Mouse (Mus musculus) lung, adult 2 months (tissue): Measurements from ENCODE around the gene Itm2b.

ENCODE experiments used
- CTCF ChIP-seq: fragments of 200-500 bp; IDR thresholded peaks from 2 replicates; pipeline ENCODE4 v1.5.1; 2011; ENCODE audit warnings: mild to moderate bottlenecking, low read length, control low read depth; ENCODE audit not compliant: insufficient read depth
- POLR2A ChIP-seq: fragments of 200-500 bp; IDR thresholded peaks from 2 replicates; pipeline ENCODE4 v1.6.1; 2011; ENCODE audit warnings: low read depth, mild to moderate bottlenecking, control low read depth, low read length, borderline replicate concordance; ENCODE audit errors: extremely low read depth

DNA sequence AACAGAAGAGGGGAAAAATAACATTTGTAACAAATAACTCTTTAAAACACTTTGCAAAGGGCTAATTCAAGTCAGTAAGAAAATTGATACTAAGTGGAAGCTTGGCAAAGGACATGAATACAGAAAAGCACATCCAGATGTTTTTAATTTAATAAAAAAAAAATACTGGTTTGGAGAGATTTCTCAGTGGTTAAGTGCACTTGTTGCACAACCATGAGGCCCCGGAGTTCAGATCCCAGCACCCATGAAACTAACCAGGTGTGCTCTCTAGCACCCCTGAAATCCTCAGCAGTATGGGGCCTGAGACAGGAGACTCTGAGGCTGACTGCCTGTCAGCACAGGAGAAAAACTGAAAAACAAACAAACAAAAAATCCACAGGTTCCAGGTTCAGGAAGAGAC is 26.6 kb upstream of the Itm2b start:
- TF ChIP-seq CTCF (no peak), POLR2A (no peak)
